Mouse (Mus musculus) layer of hippocampus, adult 18-20 months (tissue): ENCODE measurements at regions not wholly inside any gene's neighbourhood (a gene's known extent, or its start where the extent isn't known, plus 50 kb on each side); places are given as distances from the start of the nearest gene placed in this dataset.
A peak's percentile ranks its signal among the peaks of the same experiment; 100 is the strongest.

ENCODE experiments used
- DNase-seq, 2 experiments: peaks; one replicate each; pipeline ENCODE4 v3.0.0; 2022; ENCODE audit warnings: low spot score in 2 of 2

DNA sequence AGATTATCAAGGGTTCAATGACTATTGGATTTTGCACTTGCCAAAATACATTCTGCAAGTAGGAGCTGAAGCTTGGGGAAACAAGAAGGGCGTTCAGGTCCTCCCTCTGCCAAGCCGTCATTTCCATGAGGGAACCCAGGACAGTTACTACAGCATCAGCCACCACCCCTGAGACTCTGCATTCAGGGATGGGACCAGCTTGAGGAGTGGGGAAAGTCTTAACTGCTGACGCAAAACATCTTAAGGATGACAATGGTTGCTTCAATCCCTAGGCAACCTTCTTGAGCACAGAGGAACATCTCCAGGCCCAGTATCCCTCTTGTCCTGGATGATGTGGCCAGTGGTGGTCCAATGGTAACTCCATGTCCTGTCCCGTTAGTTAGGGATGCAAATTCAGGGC, 137.2 kb upstream of the Noct start:
- no peak for DNase-seq

DNA sequence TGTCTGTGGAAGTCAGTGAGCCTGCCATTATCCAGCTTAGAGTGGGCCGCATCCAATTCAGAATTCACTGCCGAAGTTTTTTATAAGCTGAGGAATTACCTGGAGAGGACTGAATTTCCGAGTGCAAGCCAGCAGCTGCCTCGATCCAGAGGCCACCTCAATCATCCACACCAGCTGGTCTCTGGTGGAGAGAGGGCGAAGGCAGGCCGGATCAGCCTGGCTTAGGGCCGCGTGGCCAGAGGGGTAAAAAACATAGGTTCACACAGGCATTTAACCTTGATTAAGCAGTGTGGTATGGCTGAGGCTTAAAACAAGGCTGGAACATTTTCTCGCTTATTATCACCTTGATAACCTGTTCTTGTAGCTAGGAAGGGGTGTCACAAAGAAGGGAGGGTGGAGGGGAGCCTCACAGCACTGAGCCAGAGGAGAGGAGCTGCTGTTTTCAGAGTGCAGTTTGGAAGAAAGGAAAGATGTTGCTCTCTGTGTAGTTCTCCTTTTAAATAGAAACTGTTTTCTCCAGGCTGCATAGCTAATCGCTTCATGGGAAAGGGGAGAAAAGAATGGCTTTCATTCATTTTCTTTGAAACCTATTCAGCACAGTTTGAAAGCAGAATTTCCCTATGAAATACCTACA, 135.1 kb upstream of the Noct start:
- no peak for DNase-seq

DNA sequence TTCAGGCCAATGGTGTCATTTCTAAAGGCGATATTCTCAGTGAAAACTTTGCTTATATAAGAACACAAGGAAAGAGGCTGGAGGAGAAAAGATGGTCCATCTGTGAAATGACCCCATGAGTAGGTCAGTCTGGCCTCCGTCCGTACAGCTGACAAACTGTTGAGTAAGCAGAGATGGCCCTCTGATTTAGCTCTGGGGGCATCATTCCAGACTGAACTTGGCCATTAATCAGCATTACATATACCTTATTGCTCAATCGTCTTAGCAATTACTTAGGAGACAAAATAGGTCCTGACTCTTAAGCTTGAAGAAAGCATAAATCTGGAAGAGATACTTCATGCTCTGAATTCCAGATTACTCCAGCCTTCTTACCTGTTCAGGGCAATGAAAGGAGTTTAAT, 132.8 kb upstream of the Noct start:
- no peak for DNase-seq

DNA sequence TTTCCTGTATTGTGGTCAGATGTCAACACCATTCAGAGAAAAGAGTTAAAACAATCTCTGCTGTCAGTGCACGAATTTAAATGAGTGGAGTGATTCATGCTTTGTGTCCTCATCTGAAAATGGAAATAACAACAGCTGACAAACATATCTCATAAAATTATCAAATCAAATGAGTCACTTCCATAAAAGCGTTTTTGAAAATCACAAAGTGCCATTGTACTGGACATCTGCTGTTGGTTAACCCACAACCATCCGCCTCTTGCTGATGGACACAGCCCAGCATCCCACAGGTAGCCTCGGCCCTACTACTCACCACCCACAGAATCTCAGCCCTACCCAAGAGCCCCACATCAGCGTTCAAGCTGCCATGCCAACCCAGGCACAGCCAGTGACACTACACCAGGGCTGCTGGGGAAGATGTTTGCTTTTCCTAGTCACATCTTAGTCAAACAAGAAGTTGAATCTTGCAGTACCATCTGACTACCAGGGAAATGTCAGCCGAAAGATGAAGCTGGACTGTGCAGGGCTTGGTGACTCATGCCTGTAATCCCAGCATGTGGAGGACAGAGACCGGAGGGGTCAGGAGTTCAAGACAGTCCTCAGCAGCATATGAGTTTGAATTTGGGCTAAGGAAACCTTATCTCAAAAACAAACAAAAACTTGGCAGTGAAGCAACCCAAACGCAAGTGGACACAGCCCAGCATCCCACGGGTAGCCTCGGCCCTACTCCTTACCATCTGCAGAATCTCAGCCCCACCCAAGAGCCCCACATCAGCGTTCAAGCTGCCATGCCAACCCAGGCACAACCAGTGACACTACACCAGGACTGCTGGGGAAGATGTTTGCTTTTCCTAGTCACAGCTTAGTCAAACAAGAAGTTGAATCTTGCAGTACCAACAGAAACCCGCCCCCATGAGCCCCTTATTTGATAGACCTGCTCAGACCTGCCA, 131.9 kb upstream of the Noct start:
- no peak for DNase-seq

DNA sequence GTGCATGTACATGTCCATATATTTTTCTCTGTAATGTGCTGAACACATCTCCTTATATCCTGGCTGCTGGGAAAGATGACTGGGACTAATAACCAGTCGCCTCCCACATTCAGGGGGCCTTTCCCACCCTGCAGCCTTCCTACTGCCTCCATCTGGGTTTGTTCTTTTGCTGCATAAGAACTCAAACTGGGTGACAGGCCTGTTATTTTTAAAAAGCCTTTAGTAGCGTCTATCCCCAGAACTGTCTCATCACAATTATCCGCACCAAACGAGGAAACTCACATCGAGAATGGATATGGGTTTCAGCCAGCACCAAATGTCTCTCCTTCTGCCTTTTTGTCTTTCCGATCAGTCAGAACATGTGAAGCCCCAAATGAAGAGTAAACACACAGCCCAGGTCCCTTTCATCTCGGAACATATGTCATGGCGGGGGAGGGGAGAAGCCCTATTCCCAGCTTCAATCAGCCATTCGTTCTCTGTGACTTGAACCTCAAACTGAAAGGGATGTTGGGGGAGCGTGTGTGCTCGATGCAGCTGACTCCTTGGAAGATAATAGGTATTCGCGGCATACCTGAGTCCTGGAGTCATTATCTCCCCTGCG, 128.3 kb upstream of the Noct start:
- DNase-seq: peak; percentile 88 to 94

DNA sequence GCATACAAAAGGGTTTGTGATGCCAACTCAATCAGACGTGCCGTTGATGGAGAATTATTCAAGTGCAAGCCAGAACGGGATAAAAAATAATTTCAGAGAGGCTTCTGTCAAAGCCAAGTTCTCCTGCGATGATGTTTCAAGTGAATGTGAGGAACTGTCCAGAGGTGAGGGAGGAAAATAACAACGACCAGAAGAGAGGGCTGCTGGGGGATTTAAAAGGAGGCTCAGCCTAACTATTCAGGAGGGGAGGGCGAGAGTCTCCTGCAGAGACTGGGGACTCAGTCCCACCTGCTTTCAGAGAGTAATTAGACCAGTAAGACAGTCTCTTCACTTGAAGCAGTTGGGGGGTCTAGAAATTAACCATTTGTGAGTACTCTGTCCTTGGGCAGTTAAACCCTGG, 127.7 kb upstream of the Noct start:
- DNase-seq: no peak

DNA sequence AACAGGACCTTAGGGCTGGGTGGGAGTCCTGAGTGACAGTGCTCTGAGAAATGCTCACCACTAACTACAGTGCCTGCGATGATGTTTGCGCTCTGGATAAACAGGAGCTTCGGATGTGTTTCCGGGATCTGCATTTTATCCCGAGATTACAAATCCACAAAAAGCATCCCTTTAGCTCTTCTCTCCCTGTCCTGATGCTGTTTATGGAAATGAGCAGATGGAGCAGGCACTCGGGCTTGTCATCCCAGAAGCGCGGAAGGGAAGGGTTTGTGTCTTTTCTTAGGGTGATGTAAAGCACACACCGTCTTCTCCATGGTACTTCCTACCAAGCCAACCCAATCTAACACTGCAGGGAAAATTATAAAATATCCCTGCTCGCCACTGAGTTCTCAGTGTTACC, 126.9 kb upstream of the Noct start:
- DNase-seq: peak; percentile 24 to 67

DNA sequence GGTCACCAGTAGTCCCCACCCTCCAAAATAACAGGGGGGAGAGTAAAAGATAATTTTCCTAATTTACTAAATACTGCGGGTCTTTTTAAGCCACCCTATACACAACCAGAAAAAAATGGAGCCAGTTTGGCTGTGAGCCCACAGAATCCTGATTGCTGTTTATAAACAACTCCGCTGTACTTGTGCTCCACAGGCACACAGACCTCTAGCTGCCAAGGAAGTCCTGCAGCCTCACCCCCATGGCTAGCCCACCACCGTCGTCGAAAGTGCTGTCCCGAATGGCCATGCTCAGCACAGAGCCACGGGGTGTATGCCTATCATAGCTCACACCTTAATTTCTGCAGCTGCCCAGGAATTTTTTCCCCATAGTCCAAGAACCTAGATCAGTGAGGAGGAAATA, 124.3 kb upstream of the Noct start:
- DNase-seq: no peak

DNA sequence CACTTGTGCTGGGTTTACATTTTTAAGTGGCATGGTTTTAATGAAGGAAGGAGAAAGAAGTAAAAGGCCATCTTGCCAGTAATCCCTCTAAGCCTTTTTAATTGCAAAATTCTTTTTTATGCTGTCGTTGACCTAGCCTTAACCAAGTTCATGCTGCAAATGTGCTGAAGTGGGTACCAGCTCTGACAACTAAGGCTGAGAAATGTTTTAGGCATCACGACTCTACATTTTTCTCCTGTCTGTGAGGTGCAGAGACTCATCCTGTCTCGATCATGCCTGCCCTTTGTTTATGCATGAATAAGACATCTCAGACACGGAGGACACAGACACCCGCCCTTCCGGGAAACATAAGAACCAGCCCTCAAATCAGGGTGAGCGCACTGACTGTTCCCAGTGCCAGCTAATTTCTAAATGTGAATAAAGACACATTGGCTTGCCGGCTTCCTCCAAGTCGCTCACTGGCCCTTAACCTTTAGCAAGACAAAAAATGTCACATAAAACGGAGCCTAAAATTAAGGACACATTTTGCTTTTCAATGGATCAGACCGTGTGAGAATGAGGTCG, 115.5 kb upstream of the Noct start:
- DNase-seq: no peak

DNA sequence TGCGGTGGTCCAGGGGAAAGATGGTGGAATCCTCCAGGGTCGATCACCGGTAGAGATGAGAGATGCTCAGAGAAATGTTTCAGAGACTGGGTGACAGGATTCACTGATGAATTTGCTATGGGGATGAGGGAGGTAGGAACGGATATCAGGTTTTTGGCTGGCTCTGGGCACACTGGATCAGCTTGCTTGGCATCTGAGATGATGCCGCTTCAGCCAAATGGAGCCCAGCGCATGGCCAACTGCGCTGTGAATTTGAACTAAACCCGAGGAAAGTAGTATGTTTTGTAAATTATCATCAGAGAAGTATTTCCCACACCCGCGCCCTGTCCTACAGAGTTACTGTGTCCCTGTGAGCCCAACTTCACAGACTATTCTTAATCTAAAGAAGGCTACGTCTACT, 113.0 kb upstream of the Noct start:
- no peak for DNase-seq

DNA sequence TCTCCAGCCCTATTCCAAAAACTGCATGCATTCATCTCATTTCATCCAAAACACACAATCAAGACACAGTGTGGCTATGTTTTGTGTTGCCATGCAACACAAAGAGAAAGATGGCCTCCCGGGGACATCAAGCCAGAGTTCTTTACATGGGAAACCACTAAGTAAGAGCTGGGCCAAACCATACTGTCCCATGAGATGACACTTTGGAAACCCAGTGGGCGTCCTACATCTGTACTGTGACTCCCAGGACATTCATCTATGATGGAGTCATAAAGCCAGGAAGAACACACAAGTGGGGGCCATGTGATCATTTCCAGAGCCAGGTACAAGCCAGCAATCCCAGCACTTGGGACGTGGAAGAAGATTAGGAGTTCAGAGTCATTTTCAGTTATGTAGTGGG, 111.9 kb upstream of the Noct start:
- DNase-seq: no peak

DNA sequence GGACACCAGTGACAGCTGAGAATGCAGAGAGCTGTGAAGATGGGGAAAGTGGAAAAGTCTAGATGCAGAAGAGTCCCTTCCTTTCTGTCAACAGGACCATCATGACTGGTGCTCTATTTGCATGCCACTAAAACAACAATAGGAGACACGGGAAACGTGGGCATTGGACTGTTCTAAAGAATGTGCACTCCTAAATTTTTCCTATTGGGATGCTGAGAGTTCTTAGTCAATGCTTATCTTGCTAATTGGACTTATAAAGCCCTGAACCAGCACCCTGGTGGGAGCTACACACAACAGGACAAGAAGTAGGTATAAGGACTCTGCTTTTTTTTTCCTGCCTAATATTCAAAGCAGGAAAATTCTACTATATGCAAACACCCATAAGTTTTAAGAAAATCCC, 108.3 kb upstream of the Noct start:
- DNase-seq: no peak

DNA sequence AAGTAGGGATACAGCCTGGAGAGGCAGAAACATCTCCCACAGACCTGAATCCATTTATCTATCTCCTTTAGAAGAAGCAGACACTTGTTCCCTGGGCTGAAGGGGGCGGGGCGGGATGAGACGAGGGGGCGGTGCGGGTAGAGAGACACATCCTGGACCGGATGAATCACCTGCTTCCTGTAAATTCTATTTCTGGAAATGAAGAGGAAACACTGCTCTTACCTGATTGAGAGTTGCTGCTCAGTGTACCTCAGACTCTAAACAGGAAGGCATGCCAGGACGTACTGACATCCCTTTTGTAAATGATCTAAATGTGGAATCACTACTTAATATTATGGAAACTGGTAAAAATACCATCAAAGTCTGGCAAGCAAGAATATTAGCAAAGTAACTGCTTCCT, 105.5 kb upstream of the Noct start:
- DNase-seq: no peak

DNA sequence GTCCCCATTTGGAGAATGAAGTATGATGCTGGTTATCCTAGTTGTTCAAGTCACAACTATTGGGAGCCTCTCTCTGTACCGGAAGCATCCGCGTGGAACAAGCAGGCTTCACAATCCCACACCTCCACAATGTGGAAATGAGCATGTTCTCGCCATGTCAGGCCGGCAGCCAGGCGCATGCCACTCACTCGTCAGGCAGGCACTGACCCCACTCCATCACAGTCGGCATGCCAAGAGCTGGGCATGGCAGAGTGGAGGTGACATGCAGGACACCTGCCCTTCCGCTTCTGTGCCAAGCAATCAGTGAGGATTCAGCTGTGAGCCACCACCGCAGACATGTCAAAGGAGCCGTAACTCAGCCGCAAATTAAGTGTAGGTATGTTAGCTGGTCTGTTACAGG, 103.7 kb upstream of the Noct start:
- DNase-seq: no peak

DNA sequence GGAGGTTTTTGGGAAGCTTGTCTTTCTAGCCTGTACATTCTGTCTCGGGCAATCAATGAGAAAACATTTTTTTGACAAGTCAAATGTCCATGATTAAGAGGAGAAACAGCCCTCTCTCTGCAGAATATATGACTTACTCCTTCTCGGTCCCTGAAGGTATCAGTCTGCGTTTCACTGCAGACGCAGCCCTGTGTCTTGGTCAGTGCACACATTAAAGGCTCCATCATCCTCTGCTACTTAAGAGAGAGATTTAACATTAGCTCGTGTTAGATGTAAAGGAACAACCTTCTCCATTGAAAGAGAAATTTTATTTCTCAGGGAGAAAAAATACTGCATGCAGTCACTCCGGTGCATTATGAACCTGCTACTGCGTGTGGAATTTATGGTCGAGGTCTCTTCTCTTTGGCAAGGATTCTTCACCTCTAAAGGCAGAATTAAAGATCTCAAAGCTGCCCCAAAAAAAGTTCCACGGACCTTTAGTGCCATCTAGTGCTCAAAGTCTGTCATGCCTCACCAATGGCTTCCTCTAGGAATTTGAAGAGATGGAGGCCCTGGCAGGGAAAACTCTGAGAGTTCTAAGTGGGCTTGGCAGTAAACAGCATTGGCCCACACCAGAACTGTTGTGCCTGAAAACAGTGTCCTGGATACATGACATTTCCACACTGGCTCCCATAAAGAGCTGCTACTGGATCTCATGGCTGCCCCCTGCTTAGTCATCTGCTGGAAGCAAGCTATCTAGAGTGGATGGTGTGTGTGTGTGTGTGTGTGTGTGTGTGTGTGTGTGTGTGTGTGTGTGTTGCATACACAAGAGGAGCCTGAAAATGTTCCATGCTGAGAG, 102.3 kb upstream of the Noct start:
- DNase-seq: peak; percentile 60 to 85

DNA sequence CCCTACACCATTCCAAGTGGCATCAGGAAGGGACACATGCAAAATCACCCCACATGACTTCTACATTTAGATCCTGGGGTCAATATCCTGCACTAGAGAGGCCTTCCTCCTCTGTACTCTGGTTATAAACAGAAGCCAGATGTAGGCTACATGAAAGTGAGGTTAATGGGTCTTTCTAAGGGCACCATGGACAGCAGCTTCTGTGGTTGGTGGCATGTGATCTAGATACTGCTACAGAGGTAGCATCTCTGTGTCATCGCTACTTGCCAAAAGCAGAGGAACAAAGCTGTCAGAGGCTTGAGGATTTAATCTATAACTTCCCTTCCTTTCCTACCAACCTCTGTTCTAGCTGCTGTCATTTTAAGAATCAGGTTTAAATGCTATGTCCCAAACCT, 101.7 kb upstream of the Noct start:
- no peak for DNase-seq

DNA sequence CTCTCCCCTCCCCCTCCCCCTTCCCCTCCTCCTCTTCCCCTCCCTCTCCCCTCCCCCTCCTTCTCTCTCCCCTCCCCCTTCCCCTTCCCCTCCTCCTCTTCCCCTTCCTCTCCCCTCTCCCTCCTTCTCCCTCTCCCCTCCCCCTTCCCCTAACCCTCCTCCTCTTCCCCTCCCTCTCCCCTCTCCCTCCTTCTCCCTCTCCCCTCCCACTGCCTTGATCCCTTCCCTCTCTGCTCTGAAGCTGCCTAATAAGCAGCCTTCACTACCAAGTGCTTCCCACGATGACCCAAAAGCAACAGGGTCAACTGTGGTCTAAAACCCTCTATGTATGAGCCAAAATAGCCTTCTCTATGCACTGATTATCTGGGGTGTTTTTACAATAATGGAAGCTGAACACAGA, 96.4 kb upstream of the Noct start:
- DNase-seq: no peak

DNA sequence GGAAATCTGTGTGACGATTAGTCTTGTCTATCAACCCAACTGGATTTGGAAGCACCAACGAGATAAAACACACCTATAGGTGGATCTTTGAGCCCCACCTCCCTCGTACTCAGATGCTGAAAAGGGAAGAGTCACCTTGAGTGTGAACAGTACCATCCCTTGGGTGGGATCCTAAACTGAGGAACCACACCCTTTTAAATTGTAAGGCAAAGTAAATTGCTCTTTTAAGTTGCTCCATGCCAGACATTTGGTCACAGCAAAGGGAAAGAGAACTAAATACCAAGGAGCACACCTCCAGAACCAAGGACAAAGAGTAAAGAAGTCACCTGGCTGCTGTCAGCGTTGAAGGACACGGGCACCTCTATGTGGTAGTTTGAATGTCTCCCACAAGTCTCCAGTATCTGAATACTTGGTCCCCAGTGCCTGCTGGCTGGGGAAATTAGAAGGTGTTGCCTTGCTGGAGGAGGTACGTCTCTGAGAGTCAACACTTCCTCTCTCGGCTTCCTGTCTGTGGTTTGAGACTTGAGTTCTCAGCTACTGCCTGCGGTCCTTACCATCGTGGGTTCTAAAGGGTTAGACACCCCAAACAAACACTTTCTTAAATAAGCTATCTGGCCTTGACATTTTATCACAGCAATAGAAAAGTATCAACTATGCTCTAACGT, 95.6 kb upstream of the Noct start:
- DNase-seq: no peak

DNA sequence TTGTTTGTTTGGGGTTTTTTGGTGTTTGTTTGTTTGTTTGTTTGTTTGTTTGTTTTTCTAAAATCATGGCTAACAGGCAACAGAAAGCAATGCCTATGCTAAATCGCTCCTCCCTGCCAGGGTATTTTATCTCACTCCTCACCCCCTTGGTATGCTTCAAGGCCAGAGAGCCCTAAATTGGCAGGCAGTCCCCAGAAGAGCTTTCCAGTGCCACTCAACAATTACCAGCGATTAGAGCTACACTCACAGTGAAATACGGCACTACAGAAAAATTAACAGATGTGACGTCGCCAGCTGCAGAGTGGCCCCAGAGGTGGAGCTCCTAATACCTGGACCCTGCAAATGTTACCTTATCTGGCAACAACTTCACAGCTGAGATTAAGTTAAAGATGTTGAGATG, 93.5 kb upstream of the Noct start:
- DNase-seq: no peak

DNA sequence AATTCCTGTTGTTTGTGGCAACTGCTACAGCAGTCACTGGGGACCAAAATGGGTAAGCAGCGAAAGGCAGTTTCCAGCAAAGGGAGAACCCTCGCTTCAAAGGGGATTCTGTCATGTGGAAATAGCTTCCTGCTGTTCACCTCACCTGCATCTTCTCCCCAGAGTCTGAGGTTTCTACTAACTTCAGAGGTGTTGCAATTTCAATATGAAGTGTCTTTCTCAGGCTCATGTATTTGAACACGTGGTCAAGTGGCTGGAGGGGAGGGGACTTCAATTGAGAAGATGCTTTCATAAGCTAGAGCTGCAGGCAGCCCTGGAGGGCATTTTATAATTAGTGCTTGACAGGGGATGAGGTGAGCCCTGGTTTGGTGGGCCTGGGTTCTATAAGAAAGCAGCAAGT, 92.9 kb upstream of the Noct start:
- DNase-seq: no peak

DNA sequence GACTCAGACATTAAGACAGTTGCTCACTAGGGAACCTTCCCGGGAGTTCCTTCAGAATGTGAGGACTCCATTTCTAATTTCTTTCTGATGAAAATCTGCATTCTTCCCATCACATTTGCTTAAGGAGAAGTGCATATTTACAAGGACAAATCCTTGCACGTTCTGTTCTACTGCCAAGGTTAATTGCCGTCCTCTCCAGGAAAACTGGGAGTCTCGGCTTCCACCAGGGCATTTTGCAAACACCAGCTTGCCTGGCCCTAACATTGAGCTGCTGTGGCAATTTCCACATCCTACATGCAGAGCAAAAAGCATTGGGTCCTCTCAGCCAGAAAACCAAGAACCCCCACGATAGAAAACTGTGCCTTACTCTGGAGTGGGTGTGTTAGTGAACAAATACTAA, 91.5 kb upstream of the Noct start:
- no peak for DNase-seq
